Mouse (Mus musculus) neural tube, embryonic 15.5 days (tissue): ENCODE measurements around the gene Krtap19-5. TPM values are rescaled to one million over a fixed set of nuclear protein-coding genes. Genes with fewer than 3 reads are reported as not detected.

ENCODE experiments used
- ATAC-seq: fragments of 200-750 bp; cut with Nextera tagmentation; 2 replicates; pipeline ENCODE4 v1.8.0; 2017; ENCODE audit warnings: mild to moderate bottlenecking, moderate TSS enrichment, moderate library complexity; ENCODE audit not compliant: low FRiP score
- H3K27ac ChIP-seq: fragments of 300-500 bp; sonication (generic); replicated peaks from 2 replicates; pipeline ENCODE4 v1.5.1; 2015; ENCODE audit warnings: mild to moderate bottlenecking, inconsistent platforms
- H3K27me3 ChIP-seq: fragments of 300-500 bp; sonication (generic); replicated peaks from 2 replicates; pipeline ENCODE4 v1.6.1; 2015; ENCODE audit warnings: inconsistent platforms
- H3K36me3 ChIP-seq: fragments of 300-500 bp; sonication (generic); 2 replicates; pipeline ENCODE4 v1.6.1; 2015; ENCODE audit warnings: inconsistent platforms
- H3K4me1 ChIP-seq: fragments of 300-500 bp; sonication (generic); 2 replicates; pipeline ENCODE4 v1.6.1; 2015; ENCODE audit warnings: inconsistent platforms
- H3K4me2 ChIP-seq: fragments of 300-500 bp; sonication (generic); 2 replicates; pipeline ENCODE4 v1.6.1; 2015; ENCODE audit warnings: inconsistent platforms, mild to moderate bottlenecking, moderate library complexity
- H3K4me3 ChIP-seq: fragments of 300-500 bp; sonication (generic); replicated peaks from 2 replicates; pipeline ENCODE4 v1.5.1; 2015; ENCODE audit warnings: mild to moderate bottlenecking, inconsistent platforms
- H3K9ac ChIP-seq: fragments of 300-500 bp; sonication (generic); replicated peaks from 2 replicates; pipeline ENCODE4 v1.6.1; 2015; ENCODE audit warnings: mild to moderate bottlenecking, inconsistent platforms
- H3K9me3 ChIP-seq: fragments of 300-500 bp; sonication (generic); replicated peaks from 2 replicates; pipeline ENCODE4 v1.6.1; 2016; ENCODE audit warnings: inconsistent platforms
- WGBS: fragments of 180-500 bp; shearing (Covaris S2); methylation state at CpG from one replicate; pipeline ENCODE4 v1.1.7; 2015; ENCODE audit warnings: mixed read lengths; 5-methylcytosine and 5-hydroxymethylcytosine counted together
- polyA plus RNA-seq: library from polyadenylated mRNA; unstranded; fragments of >200 nt; fragmentation: Nextera tagmentation; extraction: Ambion mirVana; gene quantifications from 2 replicates; pipeline ENCODE4 v1.2.1, GENCODE M21; 2015

Gene Krtap19-5
- polyA plus RNA-seq, 1 experiment from 2014 or later, result not detected

DNA sequence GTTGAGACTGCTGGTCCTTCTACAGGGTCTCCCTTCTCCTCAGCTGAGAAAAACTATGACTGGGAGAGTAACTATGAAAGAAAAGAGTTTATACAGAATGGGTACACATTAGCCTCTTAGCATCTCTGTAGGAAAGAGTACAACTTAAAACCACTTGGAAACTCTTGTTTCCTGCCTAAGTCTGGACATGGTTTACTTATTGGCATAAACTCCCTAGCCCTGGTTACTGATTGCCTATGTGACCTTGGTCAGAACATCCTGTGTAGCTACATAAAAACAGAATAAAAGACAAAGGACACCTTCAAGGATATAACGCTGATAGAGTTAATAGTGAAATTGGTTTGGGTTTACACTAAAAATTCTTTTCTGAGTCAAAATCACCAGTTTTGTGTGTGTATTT lies 48.9 kb downstream of the Krtap19-5 start:
- Histone ChIP-seq H3K27ac (no peak overlapping the region), H3K4me1 (no peaks in the 10 kb centered on the region), H3K9me3 (no peaks in the 10 kb centered on the region), H3K36me3 (no peaks in the 10 kb centered on the region), H3K9ac (no peak overlapping the region), H3K4me2 (no peak overlapping the region), H3K4me3 (no peak overlapping the region), H3K27me3 (no peaks in the 10 kb centered on the region)
- WGBS, result 95% methylated on average over 1 of the region's 1 CpGs
- ATAC-seq, result no peak

Other genes starting within 250 kb of the Krtap19-5 start
- 0.15 TPM in 1 of 2 replicates, not detected in the other for gene Krtap26-1, start 248.7 kb downstream of the Krtap19-5 start, polyA plus RNA-seq
- gene Krtap27-1, start 224.8 kb downstream of the Krtap19-5 start, polyA plus RNA-seq, result not detected in 2 replicates
- not detected in 2 replicates for gene 2310061N02Rik, start 188.5 kb downstream of the Krtap19-5 start, polyA plus RNA-seq
- not detected in 2 replicates for gene Krtap13-1, start 167.6 kb downstream of the Krtap19-5 start, polyA plus RNA-seq
- not detected in 2 replicates for gene Krtap13, start 144.8 kb downstream of the Krtap19-5 start, polyA plus RNA-seq
- gene 2310034C09Rik, start 137.6 kb downstream of the Krtap19-5 start, polyA plus RNA-seq, result not detected in 2 replicates
- not detected in 2 replicates for gene 2310057N15Rik, start 122.3 kb downstream of the Krtap19-5 start, polyA plus RNA-seq
- not detected in 2 replicates for gene Gm5965, start 118.6 kb downstream of the Krtap19-5 start, polyA plus RNA-seq
- not detected in 2 replicates for gene Gm20741, start 84.2 kb downstream of the Krtap19-5 start, polyA plus RNA-seq
- not detected in 2 replicates for gene Krtap15, start 76.2 kb downstream of the Krtap19-5 start, polyA plus RNA-seq
- gene Krtap14, start 70.3 kb downstream of the Krtap19-5 start, polyA plus RNA-seq, result not detected in 2 replicates
- gene Krtap19-1, start 27.0 kb downstream of the Krtap19-5 start, polyA plus RNA-seq, result not detected in 2 replicates
- not detected in 2 replicates for gene Krtap19-2, start 22.2 kb downstream of the Krtap19-5 start, polyA plus RNA-seq
- gene Krtap19-3, start 18.4 kb downstream of the Krtap19-5 start, polyA plus RNA-seq, result not detected in 2 replicates
- gene Krtap19-4, start 11.4 kb downstream of the Krtap19-5 start, polyA plus RNA-seq, result not detected in 2 replicates
- gene Krtap19-9b, start 35.8 kb upstream of the Krtap19-5 start, polyA plus RNA-seq, result not detected in 2 replicates
- not detected in 2 replicates for gene Krtap16-3, start 66.4 kb upstream of the Krtap19-5 start, polyA plus RNA-seq
- gene Krtap22-2, start 114.3 kb upstream of the Krtap19-5 start, polyA plus RNA-seq, result not detected in 2 replicates
- gene Gm10229, start 118.8 kb upstream of the Krtap19-5 start, polyA plus RNA-seq, result not detected in 2 replicates
- gene Krtap6-1, start 135.2 kb upstream of the Krtap19-5 start, polyA plus RNA-seq, result not detected in 2 replicates
- not detected in 2 replicates for gene Gm10228, start 145.0 kb upstream of the Krtap19-5 start, polyA plus RNA-seq
- gene Krtap6-5, start 151.4 kb upstream of the Krtap19-5 start, polyA plus RNA-seq, result not detected in 2 replicates
- gene 1110025L11Rik, start 167.5 kb upstream of the Krtap19-5 start, polyA plus RNA-seq, result not detected in 2 replicates
- not detected in 2 replicates for gene Krtap6-3, start 187.6 kb upstream of the Krtap19-5 start, polyA plus RNA-seq
- gene Gm6358, start 244.4 kb upstream of the Krtap19-5 start, polyA plus RNA-seq, result not detected in 2 replicates